Mouse (Mus musculus) kidney, postnatal 10 days (tissue): ENCODE data around the gene Adarb1.

Experiments
- DNase-seq: peaks from one replicate; pipeline ENCODE4 v3.0.0; 2021; ENCODE audit warnings: mixed read lengths

The Adarb1 gene

GRCm38 (mm10) chr10:77418138-77418537 is at the start of gene Adarb1:
Gene Adarb1, minus strand, starts transcription at chr10:77418270.
- DNase-seq = peak; percentile 94

GRCm38 (mm10) chr10:77467407-77467806 is 49.3 kb upstream of the Adarb1 start:
- no peak for DNase-seq

GRCm38 (mm10) chr10:77465902-77466301 is 47.8 kb upstream of the Adarb1 start:
- DNase-seq = no peak

- peak; percentile 50 for DNase-seq
Measured at GRCm38 (mm10) chr10:77464181-77464936, 46.3 kb upstream of the Adarb1 start.

- no peak for DNase-seq
Measured at GRCm38 (mm10) chr10:77461161-77461560, 43.1 kb upstream of the Adarb1 start.

GRCm38 (mm10) chr10:77457701-77458100 is 39.6 kb upstream of the Adarb1 start:
- DNase-seq = no peak

GRCm38 (mm10) chr10:77456507-77456906 is 38.4 kb upstream of the Adarb1 start:
- DNase-seq = no peak

GRCm38 (mm10) chr10:77455251-77456010 is 37.4 kb upstream of the Adarb1 start:
- DNase-seq = no peak

GRCm38 (mm10) chr10:77454795-77455194 is 36.7 kb upstream of the Adarb1 start:
- no peak for DNase-seq

- DNase-seq = no peak
Measured at GRCm38 (mm10) chr10:77451822-77452221, 33.8 kb upstream of the Adarb1 start.

- no peak for DNase-seq
Measured at GRCm38 (mm10) chr10:77450159-77450464, 32.0 kb upstream of the Adarb1 start.

- peak; percentile 21 for DNase-seq
Measured at GRCm38 (mm10) chr10:77449315-77450158, 31.5 kb upstream of the Adarb1 start.

- DNase-seq = no peak
Measured at GRCm38 (mm10) chr10:77448698-77449247, 30.7 kb upstream of the Adarb1 start.

GRCm38 (mm10) chr10:77448209-77448608 is 30.1 kb upstream of the Adarb1 start:
- no peak for DNase-seq

- DNase-seq = peak; percentile 52
Measured at GRCm38 (mm10) chr10:77447755-77448154, 29.7 kb upstream of the Adarb1 start.

- DNase-seq = no peak
Measured at GRCm38 (mm10) chr10:77442250-77442649, 24.2 kb upstream of the Adarb1 start.

GRCm38 (mm10) chr10:77441812-77442211 is 23.7 kb upstream of the Adarb1 start:
- DNase-seq = no peak

- DNase-seq = peak; percentile 42
Measured at GRCm38 (mm10) chr10:77440841-77441755, 23.0 kb upstream of the Adarb1 start.

- no peak for DNase-seq
Measured at GRCm38 (mm10) chr10:77440286-77440685, 22.2 kb upstream of the Adarb1 start.

- no peak for DNase-seq
Measured at GRCm38 (mm10) chr10:77439026-77439425, 21.0 kb upstream of the Adarb1 start.

GRCm38 (mm10) chr10:77438021-77438420 is 20.0 kb upstream of the Adarb1 start:
- no peak for DNase-seq

- DNase-seq = no peak
Measured at GRCm38 (mm10) chr10:77435343-77435742, 17.3 kb upstream of the Adarb1 start.
